Mouse (Mus musculus): ENCODE data around the gene 4930432K21Rik. TPM values are rescaled to one million over a fixed set of nuclear protein-coding genes. Genes with fewer than 3 reads are reported as not detected.

4930432K21Rik gene
- total RNA-seq, 2 experiments from 2014 or later: 0.27 to 0.62 TPM

GRCm38 (mm10) chr8:84187065-84187755, 39.4 kb downstream of the 4930432K21Rik start:
- intact Hi-C loops (cut with DNase I; ENCODE audit: low total_unique reads): loop anchor here (2.0 to 10.0 kb wide), 3 partner anchors 24 to 168 kb away; no protein-coding TSS in a partner anchor
- no peak for DNase-seq

GRCm38 (mm10) chr8:84188671-84189070, 40.8 kb downstream of the 4930432K21Rik start:
- intact Hi-C loops (cut with DNase I; ENCODE audit: low total_unique reads): loop anchor here (10.0 kb wide), 2 partner anchors 96 to 166 kb away; no protein-coding TSS in a partner anchor
- no peak for DNase-seq

GRCm38 (mm10) chr8:84189603-84190002, 41.8 kb downstream of the 4930432K21Rik start:
- peak; percentile 68 for DNase-seq
- intact Hi-C loops (cut with DNase I; ENCODE audit: low total_unique reads): loop anchor here (10.0 kb wide), 2 partner anchors 95 to 165 kb away; no protein-coding TSS in a partner anchor

- no peak for DNase-seq
- intact Hi-C loops (cut with DNase I; ENCODE audit: low total_unique reads): no loop called here
Observed at GRCm38 (mm10) chr8:84190191-84190867, 42.5 kb downstream of the 4930432K21Rik start.

GRCm38 (mm10) chr8:84192023-84192422, 44.2 kb downstream of the 4930432K21Rik start:
- peak; percentile 81 for DNase-seq
- intact Hi-C loops (cut with DNase I; ENCODE audit: low total_unique reads): no loop called here

- intact Hi-C loops (cut with DNase I; ENCODE audit: low total_unique reads): no loop called here
- peak; percentile 88 for DNase-seq
Observed at GRCm38 (mm10) chr8:84192555-84192954, 44.7 kb downstream of the 4930432K21Rik start.

- intact Hi-C loops (cut with DNase I; ENCODE audit: low total_unique reads): no loop called here
- no peak for DNase-seq
Observed at GRCm38 (mm10) chr8:84193161-84193560, 45.3 kb downstream of the 4930432K21Rik start.

GRCm38 (mm10) chr8:84193566-84193965, 45.7 kb downstream of the 4930432K21Rik start:
- no peak for DNase-seq
- intact Hi-C loops (cut with DNase I; ENCODE audit: low total_unique reads): no loop called here

- no peak for DNase-seq
- intact Hi-C loops (cut with DNase I; ENCODE audit: low total_unique reads): no loop called here
Observed at GRCm38 (mm10) chr8:84194224-84194743, 46.5 kb downstream of the 4930432K21Rik start.

GRCm38 (mm10) chr8:84197141-84197921, 49.5 kb downstream of the 4930432K21Rik start:
- intact Hi-C loops (cut with DNase I; ENCODE audit: low total_unique reads): no loop called here
- peak; percentile 83 for DNase-seq

- DNase-seq: peak; percentile 95
- intact Hi-C loops (cut with DNase I; ENCODE audit: low total_unique reads): no loop called here
Observed at GRCm38 (mm10) chr8:84197922-84198774, 50.3 kb downstream of the 4930432K21Rik start.

- DNase-seq: no peak
- intact Hi-C loops (cut with DNase I; ENCODE audit: low total_unique reads): no loop called here
Observed at GRCm38 (mm10) chr8:84198871-84199270, 51.0 kb downstream of the 4930432K21Rik start.

- no peak for DNase-seq
- intact Hi-C loops (cut with DNase I; ENCODE audit: low total_unique reads): no loop called here
Observed at GRCm38 (mm10) chr8:84199348-84200125, 51.7 kb downstream of the 4930432K21Rik start.

GRCm38 (mm10) chr8:84200126-84200555, 52.3 kb downstream of the 4930432K21Rik start:
- DNase-seq: no peak

GRCm38 (mm10) chr8:84200652-84201544, 53.1 kb downstream of the 4930432K21Rik start:
- intact Hi-C loops (cut with DNase I; ENCODE audit: low total_unique reads): no loop called here
- DNase-seq: peak; percentile 85

More at GRCm38 (mm10) chr8:84200126-84200555, 52.3 kb downstream of the 4930432K21Rik start:
- intact Hi-C loops (cut with DNase I; ENCODE audit: low total_unique reads): no loop called here

- DNase-seq: peak; percentile 82
- intact Hi-C loops (cut with DNase I; ENCODE audit: low total_unique reads): no loop called here
Observed at GRCm38 (mm10) chr8:84201545-84202245, 53.9 kb downstream of the 4930432K21Rik start.

Measured in gastrocnemius, postnatal 14 days (tissue).